Mouse (Mus musculus) cerebellum, adult 2 months (tissue): Measurements from ENCODE around the gene Pdlim5.

Experiments used
- CTCF ChIP-seq: fragments of 200-500 bp; IDR thresholded peaks from 2 replicates; pipeline ENCODE4 v1.5.1; 2011; ENCODE audit warnings: low read depth, mild to moderate bottlenecking, control low read depth, low read length, moderate library complexity, borderline replicate concordance; ENCODE audit not compliant: insufficient read depth
- POLR2A ChIP-seq: fragments of 200-500 bp; IDR thresholded peaks from 2 replicates; pipeline ENCODE4 v1.6.1; 2011; ENCODE audit warnings: low read length, control low read depth, borderline replicate concordance; ENCODE audit not compliant: insufficient read depth

DNA sequence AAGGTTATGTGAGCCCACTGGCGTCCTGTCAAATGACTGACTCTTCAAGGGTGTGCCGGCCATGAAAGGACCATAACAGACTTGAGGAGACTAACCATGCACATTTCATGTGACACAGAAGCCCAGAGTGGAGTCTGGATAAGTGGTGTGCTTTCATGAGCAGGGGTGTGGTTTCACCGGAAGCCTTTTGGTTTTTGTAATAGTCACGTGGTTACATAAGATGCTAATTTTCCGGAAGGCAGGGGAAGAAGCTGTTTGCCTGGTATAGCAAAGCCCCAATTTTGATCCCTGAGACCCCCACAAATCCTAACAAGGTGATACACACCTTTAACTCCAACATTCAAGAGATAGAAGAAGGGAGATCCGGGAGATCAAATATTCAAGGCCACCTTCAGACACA lies 188.0 kb downstream of the Pdlim5 start:
- TF ChIP-seq CTCF, result no peak
- no peak for TF ChIP-seq POLR2A
